Mouse (Mus musculus): ENCODE results near the gene Fam50a.
"Not testable (repeated sequence)": the region's sequence is repeated elsewhere in the genome, so short reads cannot be mapped to it uniquely, and the experiment has no call there.

Fam50a gene

GRCm38 (mm10) chrX:74330166-74330930, 17.5 kb downstream of the Fam50a start:
- in situ Hi-C loops (cut with MboI, MseI) = no loop called here

- in situ Hi-C loops (cut with MboI, MseI) = no loop called here
Measured at GRCm38 (mm10) chrX:74352645-74353466, 40.0 kb downstream of the Fam50a start.

GRCm38 (mm10) chrX:74353467-74353770, 40.6 kb downstream of the Fam50a start, which contains the start of gene Lage3:
Gene Lage3 (minus strand): TSS chrX:74353618.
- in situ Hi-C loops (cut with MboI, MseI) = no loop called here

- in situ Hi-C loops (cut with MboI, MseI) = not testable (repeated sequence)
Measured at GRCm38 (mm10) chrX:74357069-74357468, 44.2 kb downstream of the Fam50a start.

GRCm38 (mm10) chrX:74359171-74359570, 46.3 kb downstream of the Fam50a start:
- in situ Hi-C loops (cut with MboI, MseI) = no loop called here

- in situ Hi-C loops (cut with MboI, MseI) = no loop called here
Measured at GRCm38 (mm10) chrX:74367512-74367911, 54.7 kb downstream of the Fam50a start.

GRCm38 (mm10) chrX:74368209-74368909, 55.5 kb downstream of the Fam50a start:
- in situ Hi-C loops (cut with MboI, MseI) = no loop called here

Measured in T-helper 17 cell (primary cell).